Mouse (Mus musculus) hindbrain, postnatal 0 days (tissue): ENCODE results near the gene Tpst2. TPM values are rescaled to one million over a fixed set of nuclear protein-coding genes. Genes with fewer than 3 reads are reported as not detected.

Experiments
- ATAC-seq: fragments of 200-750 bp; cut with Nextera tagmentation; 2 replicates; pipeline ENCODE4 v1.8.0; 2017; ENCODE audit warnings: mild to moderate bottlenecking, moderate TSS enrichment, moderate library complexity
- DNase-seq: peaks from one replicate; pipeline ENCODE4 v3.0.0-alpha.2; 2015; ENCODE audit warnings: low spot score
- H3K27ac ChIP-seq: fragments of 300-500 bp; sonication (generic); 2 replicates; pipeline ENCODE4 v1.5.1; 2014; ENCODE audit warnings: mild to moderate bottlenecking
- H3K27me3 ChIP-seq: fragments of 300-500 bp; sonication (generic); 2 replicates; pipeline ENCODE4 v1.6.1; 2014; ENCODE audit warnings: low read length, mixed read lengths; ENCODE audit not compliant: insufficient read depth
- H3K36me3 ChIP-seq: fragments of 300-500 bp; sonication (generic); 2 replicates; pipeline ENCODE4 v1.6.1; 2014; ENCODE audit warnings: low read length, mixed read lengths; ENCODE audit not compliant: insufficient read depth
- H3K4me1 ChIP-seq: fragments of 300-500 bp; sonication (generic); 2 replicates; pipeline ENCODE4 v1.6.1; 2014; ENCODE audit warnings: antibody characterized with exemption, low read length, mixed read lengths; ENCODE audit not compliant: insufficient read depth
- H3K4me2 ChIP-seq: fragments of 300-500 bp; sonication (generic); 2 replicates; pipeline ENCODE4 v1.6.1; 2014; ENCODE audit warnings: low read depth, mild to moderate bottlenecking, low read length, moderate library complexity, mixed read lengths
- H3K4me3 ChIP-seq: fragments of 300-500 bp; sonication (generic); 2 replicates; pipeline ENCODE4 v1.5.1; 2014; ENCODE audit warnings: low read length
- H3K9ac ChIP-seq: fragments of 300-500 bp; sonication (generic); replicated peaks from 2 replicates; pipeline ENCODE4 v1.6.1; 2014; ENCODE audit warnings: mild to moderate bottlenecking, low read length, moderate library complexity, mixed read lengths
- H3K9me3 ChIP-seq: fragments of 300-500 bp; sonication (generic); 2 replicates; pipeline ENCODE4 v1.6.1; 2016; ENCODE audit warnings: low read length, mixed read lengths
- CTCF ChIP-seq: IDR thresholded peaks from 2 replicates; pipeline ENCODE4 v1.5.1; 2016; ENCODE audit warnings: antibody characterized with exemption, control low read depth, low read depth
- WGBS: fragments of 180-500 bp; shearing (Covaris S2); extraction: QIAGEN DNeasy Blood & Tissue Kit; methylation state at CpG from one replicate; pipeline ENCODE4 v1.1.7; 2014; 5-methylcytosine and 5-hydroxymethylcytosine counted together
- polyA plus RNA-seq: library from polyadenylated mRNA; unstranded; fragments of >200 nt; fragmentation: Nextera tagmentation; extraction: Ambion mirVana; gene quantifications from 2 replicates; pipeline ENCODE4 v1.2.1, GENCODE M21; 2015
- total RNA-seq: library from RNA; depleted of rRNA; stranded (reverse); fragments of >200 nt; gene quantifications from 2 replicates; pipeline ENCODE4 v1.2.3, GENCODE M21; 2014

The Tpst2 gene
- total and polyA plus RNA-seq, 2 experiments from 2014 or later: 37.0 to 57.0 TPM

DNA sequence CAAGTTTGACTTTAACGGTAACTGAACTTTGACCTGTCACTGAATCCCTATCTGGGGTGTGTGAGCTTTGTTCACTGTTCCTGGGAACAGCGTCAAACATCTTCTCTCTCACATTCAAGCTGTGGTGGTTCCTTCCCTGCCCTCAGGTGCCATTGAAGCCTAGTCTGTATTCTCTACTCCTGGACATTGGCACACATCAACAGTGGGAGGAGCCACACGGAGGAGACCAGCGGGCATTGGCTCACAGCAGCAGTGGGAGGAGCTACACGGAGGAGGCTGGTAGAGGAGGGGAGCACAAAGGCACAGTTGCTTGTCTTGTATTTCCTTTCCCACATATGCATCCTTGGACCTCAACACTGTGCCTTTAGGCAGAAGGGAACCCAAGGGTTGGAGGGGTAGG, 33.5 kb upstream of the Tpst2 start:
- no peak for TF ChIP-seq CTCF
- ATAC-seq: no peak
- H3K27ac ChIP-seq: no peak overlapping the region
- no peaks in the 10 kb centered on the region for H3K27me3 ChIP-seq
- H3K4me1 ChIP-seq: no peaks in the 10 kb centered on the region
- H3K36me3 ChIP-seq: no peaks in the 10 kb centered on the region
- no peak for DNase-seq
- no peaks in the 10 kb centered on the region for H3K9me3 ChIP-seq
- WGBS: 53% methylated on average over 5 of the region's 5 CpGs
- H3K4me3 ChIP-seq: no peak overlapping the region
- H3K4me2 ChIP-seq: no peak overlapping the region
- H3K9ac ChIP-seq: no peak overlapping the region

DNA sequence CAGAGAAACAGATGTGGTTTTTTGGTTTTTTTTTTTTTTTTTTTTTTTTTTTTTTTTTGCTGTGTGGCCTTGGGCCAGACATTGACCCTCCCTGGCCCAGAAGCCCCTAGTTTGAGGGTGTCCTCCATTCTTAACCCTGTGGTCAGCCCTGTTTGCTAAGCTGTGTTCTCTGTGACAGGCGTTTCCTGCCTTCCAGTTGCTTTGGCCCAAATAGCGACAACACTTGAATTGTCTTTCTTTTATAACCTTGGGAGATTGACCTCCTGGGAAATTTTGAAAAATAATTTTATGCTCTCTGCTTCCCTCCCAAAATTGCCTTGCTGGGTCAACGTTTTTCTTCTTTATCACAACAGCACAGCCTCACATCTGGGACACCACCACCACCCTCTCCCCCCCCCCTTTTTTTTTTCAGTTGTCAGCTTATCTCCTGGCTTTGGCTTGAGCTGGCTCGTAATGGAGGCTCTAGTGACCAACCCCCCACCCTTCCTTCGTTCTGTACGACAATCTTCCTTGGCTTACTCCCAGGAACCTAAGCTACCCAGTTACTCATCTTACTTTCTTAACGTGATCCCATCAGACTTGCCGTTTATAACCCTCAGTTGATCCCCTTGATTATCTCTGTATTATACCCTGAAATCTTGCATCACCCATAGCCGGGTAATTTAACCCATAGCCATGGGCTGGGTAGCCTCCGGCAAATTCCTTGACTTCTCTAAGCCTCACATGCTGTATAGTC, 32.8 kb upstream of the Tpst2 start:
- WGBS: 64% methylated on average over 10 of the region's 10 CpGs
- no peak overlapping the region for H3K4me2 ChIP-seq
- TF ChIP-seq CTCF: no peak
- ATAC-seq (no peak), DNase-seq (no peak)
- no peaks in the 10 kb centered on the region for H3K9me3 ChIP-seq
- no peak overlapping the region for H3K27ac ChIP-seq
- H3K4me1 ChIP-seq: no peaks in the 10 kb centered on the region
- no peak overlapping the region for H3K4me3 ChIP-seq
- H3K27me3 ChIP-seq: no peaks in the 10 kb centered on the region
- no peak overlapping the region for H3K9ac ChIP-seq
- no peaks in the 10 kb centered on the region for H3K36me3 ChIP-seq

DNA sequence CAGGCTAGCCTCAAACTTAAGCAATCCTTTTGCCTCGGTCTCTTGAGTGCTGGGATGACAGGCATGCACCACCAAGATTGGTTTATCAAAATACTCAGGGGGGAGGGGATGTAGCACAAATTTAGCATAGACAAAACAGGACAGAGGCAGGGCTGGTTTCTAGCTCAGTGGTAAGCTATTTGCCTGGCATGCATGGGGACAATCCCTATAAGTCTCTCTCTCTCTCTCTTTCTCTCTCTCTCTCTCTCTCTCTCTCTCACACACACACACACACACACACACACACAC, 32.3 kb upstream of the Tpst2 start:
- ATAC-seq (no peak), DNase-seq (no peak)
- Histone ChIP-seq H3K9ac (no peak overlapping the region), H3K4me1 (no peaks in the 10 kb centered on the region), H3K4me2 (no peak overlapping the region), H3K27ac (no peak overlapping the region), H3K9me3 (no peaks in the 10 kb centered on the region), H3K4me3 (no peak overlapping the region), H3K36me3 (no peaks in the 10 kb centered on the region), H3K27me3 (no peaks in the 10 kb centered on the region)
- 77% methylated on average over 1 of the region's 1 CpGs for WGBS
- TF ChIP-seq CTCF: no peak

DNA sequence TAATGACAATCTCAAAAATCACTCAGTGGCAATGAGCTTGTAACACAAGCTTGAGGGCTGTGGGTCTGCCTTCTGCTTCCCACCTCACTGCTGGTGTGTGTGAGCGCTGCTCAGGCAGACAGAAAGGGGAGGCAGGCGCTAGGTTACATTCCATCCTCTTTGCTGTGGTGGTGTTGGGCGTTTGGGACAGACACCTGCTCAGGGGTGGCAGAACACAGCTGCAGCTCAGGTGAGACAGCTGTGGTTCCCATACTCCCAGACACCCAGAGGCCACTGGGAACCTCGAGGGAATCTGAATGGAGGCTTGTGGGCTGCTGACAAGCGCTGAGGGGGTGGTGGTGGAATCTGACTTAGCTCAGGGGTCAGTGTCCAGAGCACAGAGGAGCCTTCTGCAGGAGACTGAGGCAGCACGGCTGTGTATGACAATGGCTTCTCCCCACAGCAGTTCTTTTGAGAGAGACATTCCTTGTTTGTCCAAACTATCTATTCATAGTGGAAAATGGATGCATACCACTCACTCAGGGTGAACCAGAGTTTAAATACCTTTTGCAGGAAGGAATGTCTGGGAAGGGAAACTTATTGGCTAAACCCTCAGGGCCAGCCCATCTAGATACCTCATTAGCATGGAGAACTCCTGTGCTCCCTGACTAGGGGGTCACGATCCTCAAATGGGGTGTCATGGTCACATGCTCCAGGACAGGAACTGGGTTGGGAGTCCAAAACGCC, 31.4 kb upstream of the Tpst2 start:
- Histone ChIP-seq H3K4me3 (no peak overlapping the region), H3K27me3 (no peaks in the 10 kb centered on the region), H3K4me1 (no peaks in the 10 kb centered on the region), H3K36me3 (no peaks in the 10 kb centered on the region), H3K4me2 (no peak overlapping the region), H3K27ac (no peak overlapping the region), H3K9me3 (no peaks in the 10 kb centered on the region), H3K9ac (no peak overlapping the region)
- DNase-seq: no peak
- TF ChIP-seq CTCF: no peak
- WGBS: 54% methylated on average over 8 of the region's 8 CpGs
- ATAC-seq: no peak

DNA sequence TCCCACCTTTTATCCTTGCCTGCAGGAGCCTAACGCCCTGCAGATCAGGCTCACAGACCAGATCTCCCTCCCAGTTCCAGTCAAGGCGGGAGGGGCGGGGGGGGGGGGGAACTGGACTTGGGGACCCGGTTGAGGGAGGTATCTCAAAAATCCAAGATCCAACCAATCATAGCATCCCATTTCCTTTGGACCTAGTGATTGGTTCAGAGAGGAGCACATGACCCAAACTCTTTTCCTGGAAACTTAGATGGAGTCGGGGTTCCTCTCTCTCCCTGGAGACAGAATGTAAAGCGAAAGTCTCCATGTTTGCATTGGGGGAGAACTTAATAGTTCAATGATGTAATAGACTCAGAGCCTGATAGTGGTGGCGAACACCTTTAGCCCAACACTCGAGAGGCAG, 29.1 kb upstream of the Tpst2 start:
- no peak for TF ChIP-seq CTCF
- Histone ChIP-seq H3K27me3 (no peaks in the 10 kb centered on the region), H3K9me3 (no peaks in the 10 kb centered on the region), H3K36me3 (no peaks in the 10 kb centered on the region), H3K4me1 (no peaks in the 10 kb centered on the region), H3K4me3 (no peak overlapping the region), H3K9ac (no peak overlapping the region), H3K27ac (no peak overlapping the region), H3K4me2 (no peak overlapping the region)
- DNase-seq (no peak), ATAC-seq (no peak)
- 47% methylated on average over 8 of the region's 8 CpGs for WGBS

DNA sequence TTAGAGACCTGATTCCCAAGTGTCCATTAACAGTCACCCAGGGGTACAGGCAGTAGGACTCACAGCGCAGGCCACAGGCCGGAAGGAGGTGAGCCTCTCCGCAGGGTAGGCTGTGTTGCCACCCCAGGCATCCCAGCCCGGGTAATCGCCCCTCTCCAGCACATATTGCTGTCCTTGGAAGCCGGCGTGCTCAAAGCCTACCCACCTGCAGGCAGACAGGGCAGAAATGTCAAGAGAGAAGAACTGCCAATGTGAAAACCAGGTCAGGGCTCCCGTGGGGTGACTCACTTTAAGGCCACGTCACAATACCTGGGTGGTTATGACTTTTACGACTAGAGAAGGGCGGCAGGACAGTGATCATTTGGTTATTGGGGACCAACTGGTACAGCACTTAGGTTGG, 27.4 kb upstream of the Tpst2 start:
- H3K9ac ChIP-seq: no peak overlapping the region
- H3K4me1 ChIP-seq: no peaks in the 10 kb centered on the region
- no peaks in the 10 kb centered on the region for H3K36me3 ChIP-seq
- WGBS: 85% methylated on average over 11 of the region's 11 CpGs
- H3K4me3 ChIP-seq: no peak overlapping the region
- no peaks in the 10 kb centered on the region for H3K27me3 ChIP-seq
- no peak overlapping the region for H3K4me2 ChIP-seq
- no peak for DNase-seq
- TF ChIP-seq CTCF: no peak
- no peak for ATAC-seq
- no peak overlapping the region for H3K27ac ChIP-seq
- no peaks in the 10 kb centered on the region for H3K9me3 ChIP-seq

DNA sequence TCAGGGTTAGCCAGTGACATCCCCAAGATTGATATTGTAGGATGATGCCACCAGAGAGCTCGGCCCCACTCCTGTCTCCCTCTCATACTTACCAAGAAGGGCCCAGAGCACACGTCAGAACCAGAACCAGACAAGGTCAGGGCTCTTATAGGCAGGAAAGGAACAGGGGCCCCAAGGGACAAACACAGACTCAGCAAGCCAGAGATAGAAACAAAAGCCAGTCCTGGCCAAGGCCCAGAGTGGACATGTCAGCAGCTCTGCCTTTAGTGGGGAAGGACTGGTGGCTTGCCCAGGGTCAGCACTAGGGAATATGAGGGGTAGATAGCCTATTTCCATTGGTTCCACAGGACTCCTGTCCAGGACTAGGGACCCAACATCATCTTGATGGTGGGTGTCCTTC, 24.1 kb upstream of the Tpst2 start, which contains the start of gene Cryba4:
Cryba4 (minus strand) TSS at position 119 of the 400 bp plus-strand sequence.
- ATAC-seq: no peak
- H3K9ac ChIP-seq: no peak within 1 kb of the TSS
- no peak for DNase-seq
- H3K4me2 ChIP-seq: no peak within 1 kb of the TSS
- no peak within 1 kb of the TSS for H3K27ac ChIP-seq
- H3K9me3 ChIP-seq: no peaks in the 10 kb centered on the region
- no peaks in the 10 kb centered on the region for H3K27me3 ChIP-seq
- no peak for TF ChIP-seq CTCF
- H3K36me3 ChIP-seq: no peaks in the 10 kb centered on the region
- peaks cover 13% of the 10 kb centered on the region for H3K4me1 ChIP-seq
- 66% methylated on average over 2 of the region's 2 CpGs for WGBS
- no peak within 1 kb of the TSS for H3K4me3 ChIP-seq
